Comparison of ENCODE assay signal across 19 mouse cellular contexts in the genomic region with DNA sequence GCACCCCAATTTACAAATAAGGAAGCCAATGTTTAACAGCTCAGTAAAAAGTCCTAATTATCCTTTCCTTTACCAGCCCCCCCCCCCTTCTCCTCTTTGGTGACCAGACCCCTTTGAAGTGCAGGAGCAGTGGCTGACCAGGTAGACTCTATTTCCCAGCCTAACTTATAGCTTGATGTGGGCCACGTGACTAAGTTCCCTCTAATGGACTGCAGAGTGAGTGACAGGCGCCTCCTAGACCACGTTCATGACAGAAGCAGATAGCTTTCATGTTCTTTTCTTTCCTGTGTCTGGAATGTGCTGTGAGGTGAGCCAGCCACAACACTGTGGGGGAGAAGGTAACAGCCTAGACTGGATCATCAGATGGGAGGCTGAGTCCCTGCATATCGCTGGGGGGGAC.
"Had no signal": no experiment of that assay in that cellular context is flagged by ENCODE, and none has a peak within 500 bp of the region (broad histone marks: within the 10 kb centered on the region; RNA-seq: fewer than 3 reads in every experiment).

No protein-coding gene starts in this region.

- H3K4me1 ChIP-seq: kidney, embryonic 15.5 days; liver, embryonic 12.5 days; liver, embryonic 15.5 days; neural tube, embryonic 13.5 days had no signal

- H3K27me3 ChIP-seq: kidney, embryonic 15.5 days; limb, embryonic 13.5 days; liver, embryonic 12.5 days; liver, embryonic 15.5 days; lung, embryonic 15.5 days; midbrain, embryonic 13.5 days; neural tube, embryonic 13.5 days had no signal

- DNase-seq: kidney, adult 11 months; kidney, adult 8-10 months; kidney, postnatal 10 days; kidney, postnatal 36 days; liver; lung, adult 18-20 months; lung, postnatal 10 days; lung, postnatal 36 days; thymus, postnatal 25 days had no signal

- H3K27ac ChIP-seq: kidney, embryonic 15.5 days; limb, embryonic 10.5 days; limb, embryonic 13.5 days; liver, embryonic 12.5 days; liver, embryonic 15.5 days; lung, embryonic 15.5 days; midbrain, embryonic 10.5 days; midbrain, embryonic 13.5 days; neural tube, embryonic 13.5 days had no signal

- H3K4me2 ChIP-seq: kidney, embryonic 15.5 days; limb, embryonic 13.5 days; liver, embryonic 12.5 days; liver, embryonic 15.5 days; lung, embryonic 15.5 days; midbrain, embryonic 13.5 days; neural tube, embryonic 13.5 days had no signal

- H3K9me3 ChIP-seq: kidney, embryonic 15.5 days; limb, embryonic 10.5 days; limb, embryonic 13.5 days; liver, embryonic 12.5 days; liver, embryonic 15.5 days; lung, embryonic 15.5 days; megakaryocyte, embryonic 14.5 days; midbrain, embryonic 10.5 days; midbrain, embryonic 13.5 days; neural tube, embryonic 13.5 days had no signal

- H3K9ac ChIP-seq: kidney, embryonic 15.5 days; limb, embryonic 13.5 days; liver, embryonic 12.5 days; liver, embryonic 15.5 days; lung, embryonic 15.5 days; midbrain, embryonic 13.5 days; neural tube, embryonic 13.5 days had no signal

- H3K36me3 ChIP-seq: limb, embryonic 10.5 days; limb, embryonic 13.5 days; liver, embryonic 12.5 days; liver, embryonic 15.5 days; lung, embryonic 15.5 days; midbrain, embryonic 10.5 days; midbrain, embryonic 13.5 days; neural tube, embryonic 13.5 days had no signal

- H3K4me3 ChIP-seq: kidney, embryonic 15.5 days; limb, embryonic 10.5 days; limb, embryonic 13.5 days; liver, embryonic 12.5 days; liver, embryonic 15.5 days; lung, embryonic 15.5 days; megakaryocyte, embryonic 14.5 days; midbrain, embryonic 10.5 days; midbrain, embryonic 13.5 days; neural tube, embryonic 13.5 days had no signal

- ATAC-seq: liver, embryonic 12.5 days; midbrain, embryonic 13.5 days had no signal
